Mouse (Mus musculus) T-cell, adult 2 months (primary cell): ENCODE results near the gene Fkbp8.

Source experiments
- DNase-seq: peaks from one replicate; pipeline ENCODE4 v3.0.0; 2022; ENCODE audit warnings: low spot score

The Fkbp8 gene

GRCm38 (mm10) chr8:70527512-70528181 is at the start of gene Fkbp8, which contains the start of gene Kxd1:
Fkbp8 (plus strand) TSS chr8:70527724.
Kxd1 (minus strand) TSS chr8:70527956.
- DNase-seq, result peak; percentile 93

GRCm38 (mm10) chr8:70481908-70482307 is 45.6 kb upstream of the Fkbp8 start:
- DNase-seq, result no peak

- no peak for DNase-seq
Measured at GRCm38 (mm10) chr8:70482943-70483342, 44.6 kb upstream of the Fkbp8 start.

- DNase-seq, result no peak
Measured at GRCm38 (mm10) chr8:70486191-70486681, 41.3 kb upstream of the Fkbp8 start.

GRCm38 (mm10) chr8:70486941-70487520 is 40.5 kb upstream of the Fkbp8 start, which contains the start of gene Tmem59l:
Tmem59l (minus strand) TSS chr8:70487358.
- no peak for DNase-seq

- no peak for DNase-seq
Measured at GRCm38 (mm10) chr8:70487993-70488796, 39.3 kb upstream of the Fkbp8 start.

GRCm38 (mm10) chr8:70488931-70489470 is 38.5 kb upstream of the Fkbp8 start:
- no peak for DNase-seq

- no peak for DNase-seq
Measured at GRCm38 (mm10) chr8:70489576-70489975, 37.9 kb upstream of the Fkbp8 start.

GRCm38 (mm10) chr8:70490061-70490879 is 37.3 kb upstream of the Fkbp8 start:
- DNase-seq, result no peak

- DNase-seq, result no peak
Measured at GRCm38 (mm10) chr8:70490880-70491495, 36.5 kb upstream of the Fkbp8 start.

GRCm38 (mm10) chr8:70492664-70493640 is 34.6 kb upstream of the Fkbp8 start, which contains the start of gene Crlf1:
Crlf1 (plus strand) TSS chr8:70493158.
- no peak for DNase-seq

- DNase-seq, result no peak
Measured at GRCm38 (mm10) chr8:70493692-70494415, 33.7 kb upstream of the Fkbp8 start.

GRCm38 (mm10) chr8:70494416-70494945 is 33.0 kb upstream of the Fkbp8 start:
- no peak for DNase-seq

GRCm38 (mm10) chr8:70495001-70495770 is 32.3 kb upstream of the Fkbp8 start:
- DNase-seq, result no peak

- no peak for DNase-seq
Measured at GRCm38 (mm10) chr8:70495771-70496062, 31.8 kb upstream of the Fkbp8 start.

- DNase-seq, result peak; percentile 44
Measured at GRCm38 (mm10) chr8:70500386-70501301, 26.9 kb upstream of the Fkbp8 start.
